Mouse (Mus musculus) gastrocnemius, postnatal 4 days (tissue): ENCODE measurements around the gene Fam20c. TPM values are rescaled to one million over a fixed set of nuclear protein-coding genes. Genes with fewer than 3 reads are reported as not detected.

Experiments
- DNase-seq, 2 experiments: peaks; one replicate each; pipeline ENCODE4 v3.0.0; 2021 to 2022; ENCODE audit warnings: low spot score in 2 of 2, mixed read lengths in 2 of 2
- long read RNA-seq, 2 experiments: library from polyadenylated mRNA; stranded (forward); transcript quantifications; one replicate each; pipeline ENCODE4 v2.0.0; 2021
- total RNA-seq, 2 experiments: library from RNA; stranded (reverse); gene quantifications; 2 replicates each; pipeline ENCODE4 v1.2.3; 2021

Gene Fam20c
- total RNA-seq = 10 to 100 TPM; 27.9 to 28.9 TPM
- long read RNA-seq, experiment 1, transcript Fam20c-201 (10 exons, 3,582 nt) = major isoform, 131 of 138 reads
- long read RNA-seq, experiment 1, partial matches to known transcripts = 1 of 138 reads
- long read RNA-seq, experiment 1, other reads (novel, unspliced or antisense) = 2 of 138 reads
- long read RNA-seq, experiment 2, transcript Fam20c-201 (10 exons, 3,582 nt) = major isoform, 129 of 139 reads
- long read RNA-seq, experiment 2, transcript Fam20c-203 (11 exons, 2,395 nt) = minor isoform, 6 of 139 reads
- long read RNA-seq, experiment 2, partial matches to known transcripts = 3 of 139 reads
- long read RNA-seq, experiment 2, other reads (novel, unspliced or antisense) = 1 of 139 reads

DNA sequence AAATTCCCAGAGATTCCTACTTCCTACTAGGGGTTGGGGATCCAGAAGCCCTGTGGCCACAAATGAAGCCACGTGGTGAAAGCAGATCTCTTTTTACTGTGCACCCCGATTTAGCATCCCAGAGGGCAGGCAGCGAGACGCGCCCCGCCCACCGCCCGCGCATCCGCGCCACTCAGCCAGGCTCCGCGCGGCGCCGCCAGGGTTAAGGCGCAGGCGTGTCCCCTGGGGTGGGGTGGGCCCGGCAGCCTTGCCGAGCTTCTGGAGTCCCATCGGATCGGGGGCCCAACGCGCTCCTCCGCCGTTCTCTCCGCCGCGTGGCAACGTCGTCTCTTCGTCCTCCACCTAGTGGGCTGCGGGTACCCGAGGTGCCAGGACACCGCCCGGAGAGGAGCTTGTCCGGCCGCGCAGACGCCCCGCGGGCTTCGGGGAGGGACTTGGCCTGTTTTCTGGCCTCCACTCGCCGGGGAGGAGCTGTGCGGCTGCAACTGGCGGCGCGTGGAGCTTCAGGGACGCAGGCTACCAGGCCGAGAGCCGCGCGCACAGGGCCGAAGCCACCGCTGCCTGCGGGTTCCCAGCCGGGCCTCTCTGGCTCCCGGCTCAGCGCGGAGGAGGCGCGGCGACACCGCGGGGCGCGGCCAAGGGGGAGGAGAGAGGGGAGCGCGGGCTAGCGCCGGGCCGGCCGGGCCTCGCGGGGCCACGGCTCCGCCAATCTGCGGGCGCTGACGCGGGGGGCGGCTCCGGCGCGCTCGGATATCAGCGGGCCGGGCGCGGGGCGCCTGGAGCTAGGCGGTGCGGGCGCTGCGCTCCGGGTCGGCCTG is at the start of gene Fam20c:
Gene Fam20c, plus strand, starts transcription at position 212 of the 818 bp plus-strand sequence.
- peak; percentile 87 to 88 for DNase-seq

DNA sequence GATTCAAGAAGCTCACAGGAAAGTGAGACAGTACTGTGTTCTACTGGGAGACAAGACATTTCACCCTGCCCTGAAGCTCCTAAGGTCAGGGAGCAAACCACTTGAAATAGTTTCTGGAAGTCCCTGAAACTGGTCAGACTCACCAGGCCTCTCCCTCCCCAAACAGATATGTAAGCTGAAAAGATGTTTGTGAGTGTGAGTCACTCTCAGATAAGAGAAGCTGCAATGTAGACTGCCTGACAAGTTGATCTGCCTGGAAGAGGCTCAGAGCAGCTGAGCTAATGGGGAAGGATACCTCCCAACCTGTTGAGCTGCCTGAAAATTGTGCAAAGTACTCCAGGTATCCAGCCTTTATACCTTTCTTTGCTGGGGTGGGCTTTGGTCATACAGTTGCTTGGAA is 46.9 kb upstream of the Fam20c start:
- no peak for DNase-seq

DNA sequence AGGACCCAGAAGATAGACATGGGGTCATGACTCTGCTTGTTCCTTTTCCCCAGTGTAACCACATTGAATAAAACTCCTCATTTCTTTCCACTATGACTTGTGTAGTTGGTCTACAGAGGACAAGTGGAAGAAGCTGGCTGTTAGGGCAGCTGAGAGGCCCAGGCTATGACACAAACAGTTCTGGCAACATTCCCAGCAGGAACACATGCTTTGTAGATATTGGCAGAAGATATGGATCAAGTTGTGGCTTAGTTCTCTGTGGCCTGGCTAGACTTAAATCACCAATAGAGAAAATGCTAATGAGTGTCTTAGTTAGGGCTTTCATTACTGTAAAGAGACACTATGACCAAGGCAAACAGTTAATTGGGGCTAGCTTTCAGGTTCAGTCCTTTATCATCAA is 45.7 kb upstream of the Fam20c start:
- DNase-seq = no peak

DNA sequence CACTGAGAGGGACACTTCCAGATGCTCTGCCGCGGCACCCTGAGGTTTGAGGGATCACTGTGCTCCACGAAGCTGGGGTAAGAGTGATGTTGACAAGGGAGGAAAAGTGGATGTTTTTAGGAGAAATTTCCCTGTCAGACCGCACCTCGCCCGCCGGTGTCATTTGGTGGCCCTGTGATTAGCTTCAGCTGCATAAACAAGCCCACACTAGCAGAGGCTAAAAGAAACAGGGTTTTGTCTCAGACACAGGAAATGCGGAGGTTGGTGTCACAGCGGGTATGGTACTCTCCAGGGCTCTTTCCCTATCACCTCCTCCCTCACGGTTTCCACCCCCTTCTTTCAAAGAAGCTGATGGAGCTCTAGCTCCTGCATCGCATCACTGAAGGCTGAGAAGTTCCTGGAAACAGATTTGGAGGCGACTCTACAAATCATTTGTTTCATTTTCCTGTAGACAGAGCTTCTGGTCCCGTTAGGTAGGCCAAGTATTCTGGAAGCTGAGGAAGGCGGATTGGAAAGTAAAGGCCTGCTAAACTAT is 38.7 kb upstream of the Fam20c start:
- DNase-seq = no peak

DNA sequence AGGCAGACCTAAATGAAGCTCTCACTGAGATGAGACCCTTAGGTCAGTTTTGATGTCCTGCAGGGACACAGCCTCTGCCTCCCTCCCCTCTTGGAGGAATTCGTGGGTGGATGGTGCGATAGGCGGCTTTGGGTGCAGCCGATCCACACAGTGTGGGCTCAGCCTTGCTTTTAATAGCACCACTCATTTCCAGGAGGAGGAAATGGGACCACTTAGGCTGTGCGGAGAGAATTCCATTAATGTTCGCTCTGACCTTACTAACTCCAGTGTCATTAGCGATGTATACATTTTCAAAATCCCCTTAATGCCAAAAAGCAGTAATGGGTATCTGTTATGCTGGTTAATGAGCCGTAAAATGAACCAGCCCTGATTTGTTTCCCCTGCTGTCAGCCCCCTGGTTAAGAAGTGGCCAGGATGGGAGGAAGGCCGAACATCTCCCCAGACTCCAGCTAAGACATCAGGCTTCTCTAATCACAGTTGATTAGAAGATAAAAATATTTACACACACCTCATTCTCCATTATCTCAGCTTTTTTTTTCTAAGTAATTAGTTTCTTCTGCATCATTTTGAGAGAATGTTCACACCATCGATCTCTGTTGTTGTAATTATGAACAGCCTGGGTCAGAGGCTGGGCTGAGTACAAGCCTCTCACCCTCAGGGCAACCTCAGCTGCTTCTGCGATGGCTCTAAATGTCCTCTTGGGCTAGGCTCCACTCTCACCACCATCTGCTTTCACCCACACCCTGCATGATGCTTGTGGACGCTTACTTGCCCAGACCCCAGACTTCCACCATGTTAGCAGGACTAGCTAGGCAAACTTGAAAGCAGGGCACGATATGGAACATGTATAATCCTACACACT is 33.8 kb upstream of the Fam20c start:
- DNase-seq = no peak

DNA sequence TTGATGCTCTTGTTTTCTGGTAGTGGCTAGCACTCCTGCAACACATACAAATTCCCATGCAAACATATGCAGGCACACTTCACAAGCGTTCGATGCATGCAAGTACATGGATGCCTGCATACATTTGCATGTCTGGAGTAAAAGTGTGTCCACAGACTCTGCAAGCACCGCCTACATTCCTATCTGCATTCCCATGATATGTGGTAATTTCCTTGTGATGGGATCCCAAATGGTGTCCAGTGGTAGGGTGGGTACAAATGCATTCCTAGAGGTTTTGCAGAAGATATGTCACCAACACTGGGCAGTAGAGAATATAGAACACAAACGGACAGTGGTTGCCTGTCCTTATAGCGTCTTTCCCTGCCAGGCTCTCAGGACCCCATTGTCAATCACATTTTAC is 29.9 kb upstream of the Fam20c start:
- DNase-seq = no peak

DNA sequence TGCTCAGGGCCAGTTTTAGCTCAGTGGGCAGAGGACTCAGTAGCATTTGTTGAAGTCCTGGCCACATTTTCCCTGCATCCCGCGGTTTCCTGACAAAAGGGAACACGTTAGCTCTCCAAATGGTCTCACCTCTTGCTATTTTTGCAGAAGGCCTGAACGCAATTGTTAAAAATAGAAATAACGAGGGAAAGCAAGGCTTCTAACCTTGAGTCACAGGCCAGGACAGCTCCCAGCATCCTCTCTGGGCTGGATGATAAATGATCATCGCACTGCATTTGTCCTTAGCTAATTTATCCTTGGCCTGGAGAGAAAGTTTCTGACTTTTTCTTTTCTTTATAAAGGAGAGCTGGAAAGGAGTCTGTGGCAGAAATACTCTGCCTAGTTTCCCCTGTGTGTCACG is 29.2 kb upstream of the Fam20c start:
- no peak for DNase-seq

DNA sequence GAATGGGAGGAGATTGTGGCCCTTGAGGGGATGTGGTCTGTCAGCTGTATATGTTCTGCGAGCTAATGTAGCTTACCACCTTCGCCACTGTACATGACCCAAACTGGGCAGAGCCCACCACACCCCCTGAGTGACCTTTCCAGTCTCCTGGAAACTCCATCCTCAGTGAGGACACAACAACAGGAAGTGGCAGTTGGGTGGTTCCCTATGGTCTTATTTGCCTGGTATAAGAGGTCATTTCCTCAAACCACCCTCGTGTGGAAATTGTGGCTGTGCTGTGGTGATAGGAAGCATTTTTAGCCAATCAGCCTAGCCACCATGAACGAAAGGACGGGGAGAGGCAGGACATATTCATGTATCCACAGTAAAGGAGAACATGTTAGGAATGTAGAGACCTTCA is 23.5 kb upstream of the Fam20c start:
- no peak for DNase-seq

DNA sequence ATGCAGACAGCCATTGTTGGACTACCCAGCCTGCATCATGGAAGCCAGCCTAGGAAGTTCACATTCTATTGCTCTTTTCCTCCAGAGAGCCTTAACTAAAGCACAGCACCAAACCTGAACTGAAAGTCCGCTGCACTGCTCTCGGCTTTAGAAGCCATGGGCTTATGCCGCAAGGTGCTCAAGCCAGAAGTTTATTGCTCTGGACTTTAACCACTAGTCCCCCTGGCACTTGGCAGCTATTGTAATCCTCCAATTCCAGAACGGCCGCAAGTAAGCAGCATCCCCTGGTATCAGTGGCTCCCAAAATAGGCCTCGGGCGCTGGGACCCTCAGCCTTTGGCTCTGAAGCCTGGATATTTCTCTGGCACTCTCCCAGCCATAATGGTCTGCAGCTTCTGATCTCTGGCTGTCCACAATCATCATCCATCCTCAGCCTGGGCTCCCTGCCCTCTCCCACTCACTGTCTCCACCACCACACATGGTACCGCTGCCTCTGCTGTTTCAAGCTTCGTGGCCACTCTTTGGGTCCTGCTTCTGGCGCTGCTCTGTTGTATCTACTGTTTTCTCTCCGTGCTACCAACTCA is 20.9 kb upstream of the Fam20c start:
- no peak for DNase-seq

DNA sequence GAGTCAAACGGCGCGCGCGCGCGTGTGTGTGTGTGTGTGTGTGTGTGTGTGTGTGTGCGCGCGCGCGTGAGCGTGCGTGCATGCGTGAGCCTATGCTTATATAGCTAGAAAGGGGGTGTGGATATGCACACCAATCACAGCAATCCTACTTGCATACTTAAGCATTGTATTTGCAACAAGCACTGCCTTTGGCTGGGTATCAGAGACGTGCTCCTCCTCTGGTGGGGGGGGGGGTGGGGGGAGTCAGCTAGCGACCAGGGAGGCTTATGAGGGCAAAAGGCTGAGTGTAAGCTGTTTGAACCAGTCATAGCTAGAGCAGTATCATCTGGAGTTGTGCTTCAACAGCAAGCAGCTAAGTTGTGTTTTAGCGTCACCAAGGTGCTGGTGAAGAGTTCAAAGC is 20.3 kb upstream of the Fam20c start:
- no peak for DNase-seq

DNA sequence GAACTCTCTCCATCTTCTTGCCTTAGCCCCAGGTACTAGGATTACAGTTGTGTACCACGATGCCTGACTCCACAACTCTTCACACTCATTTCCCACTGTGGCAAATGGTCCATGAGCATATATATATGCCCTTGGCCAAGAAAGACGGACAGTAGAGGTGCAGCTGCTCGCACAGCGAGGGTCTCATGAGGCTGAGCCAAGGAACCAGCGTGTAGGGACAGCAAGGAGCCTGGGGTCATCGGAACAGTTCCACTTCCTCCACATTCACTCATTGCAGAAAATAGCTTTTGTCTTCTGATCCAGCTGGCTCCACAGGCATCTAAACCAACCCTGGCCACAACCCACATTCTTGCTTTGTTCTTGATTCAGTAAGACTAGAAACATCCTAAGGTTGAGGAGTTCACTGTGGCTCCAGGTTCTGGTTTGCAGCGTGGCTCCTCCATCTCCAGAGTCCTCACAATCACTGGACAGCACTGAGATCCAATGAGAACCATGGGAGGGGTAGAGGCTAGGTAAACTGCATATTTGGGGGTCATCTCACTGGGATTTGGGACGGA is 19.0 kb upstream of the Fam20c start:
- no peak for DNase-seq

DNA sequence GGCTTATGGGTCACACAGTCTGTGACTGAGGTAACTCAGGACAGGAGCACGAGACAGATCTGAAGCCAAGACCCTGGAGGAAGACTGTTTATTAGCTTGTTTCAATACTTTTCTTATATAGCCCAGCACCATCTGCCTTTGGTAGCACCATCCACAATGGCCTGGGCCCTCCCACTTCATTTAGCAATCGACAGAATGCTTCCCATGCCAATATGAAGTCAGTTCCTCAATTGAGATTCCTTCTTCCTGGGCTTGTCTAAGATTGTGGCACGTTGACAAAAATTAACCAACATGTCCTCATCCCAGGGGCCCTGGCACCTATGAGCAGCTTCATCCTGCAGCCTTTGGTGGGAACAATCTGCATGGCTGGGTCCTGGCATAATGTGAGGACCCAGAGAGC is 14.2 kb upstream of the Fam20c start:
- no peak for DNase-seq

DNA sequence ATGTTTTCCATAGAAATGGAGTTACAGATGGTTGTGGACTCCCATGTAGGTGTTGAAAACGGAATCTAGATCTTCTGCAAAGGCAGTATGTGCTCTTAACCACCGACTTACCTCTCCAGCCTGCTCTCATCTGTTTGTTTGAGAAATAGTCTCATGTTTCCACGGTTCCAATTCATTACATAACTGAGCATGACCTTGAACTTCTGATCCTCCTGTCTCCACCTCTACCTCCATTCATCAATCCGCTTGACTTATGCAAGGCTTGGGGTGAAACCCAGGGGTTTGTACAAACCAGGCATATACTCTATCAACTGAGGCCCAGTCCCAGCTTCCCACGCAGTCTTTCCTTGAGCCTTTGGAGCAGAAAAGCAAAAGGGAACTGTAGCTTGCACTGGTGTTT is 12.8 kb upstream of the Fam20c start:
- no peak for DNase-seq

DNA sequence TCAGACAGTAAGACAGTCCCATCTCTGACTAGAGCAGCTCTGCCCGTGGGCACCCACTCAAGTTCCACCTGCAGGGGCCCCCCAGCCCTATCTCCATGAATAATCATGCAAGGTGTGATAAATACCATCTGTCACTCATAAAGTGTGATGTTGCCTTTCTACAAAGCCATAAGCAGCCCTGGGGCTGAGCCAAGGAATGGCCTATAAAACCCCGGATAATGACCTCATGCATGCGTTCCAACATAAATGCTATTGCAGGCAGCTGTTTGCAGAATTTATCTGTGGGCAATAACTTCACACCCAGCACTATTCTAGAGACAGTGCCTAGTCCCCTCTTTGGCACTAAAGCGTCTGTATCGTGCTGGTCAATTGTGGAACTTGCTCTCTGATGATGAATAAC is 12.0 kb upstream of the Fam20c start:
- no peak for DNase-seq

DNA sequence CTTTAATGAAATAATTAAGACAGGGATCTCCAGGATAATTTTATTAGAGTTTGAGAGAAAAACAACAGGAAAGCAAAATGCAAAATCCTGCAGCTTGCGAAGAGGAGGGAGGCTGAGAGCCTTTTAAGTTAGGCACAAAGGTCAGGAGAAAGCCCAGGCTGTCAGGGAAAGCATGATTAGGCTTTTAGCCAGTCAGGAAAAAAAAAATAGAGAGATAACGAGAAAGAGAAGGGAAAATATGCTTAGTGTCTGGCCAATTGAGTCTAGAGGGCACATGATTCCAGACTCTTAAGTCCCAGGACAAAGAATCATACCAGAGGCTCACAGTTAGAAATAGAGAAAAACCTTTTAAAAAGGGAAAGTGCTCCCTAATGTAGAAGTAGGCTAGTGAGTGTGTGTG is 10.7 kb upstream of the Fam20c start:
- DNase-seq = no peak

DNA sequence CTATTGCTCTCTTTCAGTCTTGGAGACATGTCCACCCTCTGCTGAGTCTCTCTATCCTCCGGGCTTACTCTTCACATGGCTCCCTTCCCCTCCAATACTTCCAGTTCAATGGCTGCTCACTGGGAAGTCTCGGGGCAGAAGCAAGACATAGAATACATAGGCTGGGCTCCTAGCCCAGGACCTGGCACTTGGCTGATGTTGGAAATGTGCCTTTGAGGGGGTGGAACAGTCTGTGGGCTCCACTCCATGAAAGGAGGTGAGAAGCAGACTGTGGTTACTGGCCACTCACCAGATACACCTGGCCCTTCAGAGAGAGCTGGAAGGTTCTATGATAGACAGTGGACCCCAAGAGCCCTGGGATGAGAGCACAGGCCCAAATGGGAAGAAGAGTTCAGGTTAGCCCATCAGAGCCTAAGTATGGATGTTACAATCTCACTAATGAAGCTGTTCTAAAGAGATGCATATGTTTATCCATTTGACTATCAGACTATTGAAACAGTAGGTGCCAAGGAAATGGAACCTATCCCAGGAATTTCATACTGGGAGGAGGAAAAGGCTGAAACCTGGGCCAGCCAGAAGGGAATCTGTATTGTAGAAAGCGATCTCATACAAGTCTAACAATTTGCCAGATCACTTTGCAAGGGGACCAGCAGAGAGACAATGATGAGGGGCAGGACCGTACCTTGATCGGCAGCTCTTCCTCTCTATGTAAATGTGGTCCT is 8.8 kb upstream of the Fam20c start:
- no peak for DNase-seq

DNA sequence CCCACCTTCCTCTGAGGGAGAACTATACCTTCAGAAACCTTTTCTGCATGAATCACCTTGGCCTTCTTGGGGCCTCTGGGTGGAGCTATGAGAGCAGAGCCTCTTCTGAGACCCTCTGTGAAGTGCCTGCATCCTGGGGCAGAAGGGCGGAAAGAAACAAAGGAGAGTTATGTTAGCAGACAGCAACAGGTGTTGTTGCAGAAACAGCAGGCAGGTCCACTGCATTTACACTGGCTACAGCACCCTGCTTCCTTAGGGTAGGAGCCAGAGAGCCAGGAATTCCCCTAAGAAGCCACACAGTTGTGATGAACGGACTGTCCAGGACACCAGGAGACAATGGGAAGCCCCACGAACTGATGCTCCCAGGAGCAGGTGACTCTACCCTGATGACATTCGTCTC is 1.0 kb upstream of the Fam20c start:
- DNase-seq = no peak

DNA sequence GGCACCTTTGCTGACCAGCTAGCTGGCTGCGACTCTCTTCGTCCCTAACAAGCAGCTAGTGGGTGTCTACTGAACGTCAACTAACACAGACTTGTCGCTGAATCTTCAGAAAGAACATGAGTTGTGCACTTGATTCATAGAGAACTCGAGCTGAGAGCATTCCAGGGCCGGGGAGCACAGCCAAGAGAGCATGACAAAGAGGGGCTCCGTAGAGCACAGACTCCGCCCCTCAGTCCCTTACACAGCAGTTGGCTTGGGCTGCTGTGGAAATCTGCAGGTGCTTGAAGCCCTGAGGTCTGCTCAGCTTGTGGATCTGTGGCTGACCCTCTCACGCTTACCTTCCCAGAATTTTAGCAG is 390 bp upstream of the Fam20c start:
- peak in 1 of 2 experiments; percentile 44 for DNase-seq

DNA sequence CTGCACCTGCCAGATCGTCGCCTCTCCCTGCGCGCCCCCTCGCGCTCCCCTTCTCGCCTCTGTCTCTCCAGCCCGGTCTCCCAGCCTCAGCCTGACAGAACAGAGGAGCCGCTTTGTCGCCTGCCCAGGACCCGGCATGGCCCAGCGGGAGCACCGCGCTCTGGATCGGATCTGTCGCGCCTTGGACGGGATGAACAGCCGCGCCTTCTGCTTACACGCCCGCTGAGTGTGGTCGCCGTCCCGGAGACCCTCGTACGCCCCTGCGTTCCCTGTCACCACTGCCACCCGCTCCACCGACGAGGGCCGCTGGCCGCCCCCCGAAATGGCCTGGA is 773 bp downstream of the Fam20c start:
- DNase-seq = no peak
